Mouse (Mus musculus): ENCODE measurements at regions not wholly inside any gene's neighbourhood (a gene's known extent, or its start where the extent isn't known, plus 50 kb on each side); places are given as distances from the start of the nearest gene placed in this dataset.
A peak's percentile ranks its signal among the peaks of the same experiment; 100 is the strongest.

DNA sequence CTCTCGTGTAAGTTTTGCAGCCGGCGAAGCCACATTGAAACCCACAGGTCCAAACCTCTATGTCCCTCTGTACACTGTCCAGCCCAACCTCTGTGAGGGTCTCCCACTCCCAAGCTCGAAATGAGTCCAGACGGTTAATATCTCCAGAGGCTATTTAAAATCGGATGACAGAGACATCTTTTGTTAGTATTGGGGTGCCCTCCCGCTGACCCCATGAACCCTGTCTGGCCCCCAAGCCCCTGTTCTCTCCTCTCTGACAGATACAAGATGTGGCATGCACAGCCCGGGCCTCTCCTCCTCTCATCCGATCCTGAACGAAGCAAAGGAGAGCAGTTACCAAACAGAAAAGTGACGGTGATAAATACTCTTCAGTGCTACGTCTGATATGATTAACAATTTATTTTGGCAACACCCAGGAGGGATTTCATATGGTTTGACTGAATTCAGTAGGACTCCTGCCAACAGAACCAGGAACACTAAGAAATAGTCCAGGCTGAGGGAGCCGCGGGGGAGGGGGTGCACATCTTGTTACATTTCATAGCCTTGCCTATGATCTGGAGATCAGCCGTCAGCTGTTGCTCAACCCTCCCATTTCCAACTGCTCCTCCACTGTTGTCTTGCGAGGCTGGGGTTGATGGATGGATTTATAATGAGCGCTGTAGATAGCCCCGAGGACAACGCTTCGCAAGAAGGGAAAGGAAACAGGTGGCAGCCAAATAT, 266.6 kb upstream of the Klf3 start:
- peak; percentile 59 for DNase-seq (ENCODE audit: low spot score)

GRCm38 (mm10) chr5:64537113-64537780, 265.9 kb upstream of the Klf3 start:
- no peak for DNase-seq (ENCODE audit: low spot score)

- DNase-seq (ENCODE audit: low spot score) = no peak
Observed at GRCm38 (mm10) chr5:64541765-64542164, 261.4 kb upstream of the Klf3 start.

DNA sequence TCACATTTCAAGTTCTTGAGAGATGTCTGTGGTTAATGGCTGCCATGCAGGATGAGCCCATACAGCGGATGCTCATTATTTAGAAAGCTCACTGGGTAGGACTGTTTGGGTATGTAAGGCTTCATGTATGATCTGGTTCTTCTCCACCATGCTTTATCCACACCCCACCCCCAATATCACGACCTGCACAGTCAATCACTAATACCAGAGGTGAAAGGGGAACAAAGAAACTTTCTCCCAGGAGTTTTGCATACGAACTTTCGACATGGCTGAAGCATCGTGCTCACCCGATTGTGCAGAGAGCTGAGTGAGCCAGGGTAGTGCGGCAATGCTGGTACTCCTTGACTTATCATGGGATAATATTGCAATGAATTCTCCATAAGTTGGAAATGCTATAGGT, 247.3 kb upstream of the Klf3 start:
- DNase-seq (ENCODE audit: low spot score) = no peak

DNA sequence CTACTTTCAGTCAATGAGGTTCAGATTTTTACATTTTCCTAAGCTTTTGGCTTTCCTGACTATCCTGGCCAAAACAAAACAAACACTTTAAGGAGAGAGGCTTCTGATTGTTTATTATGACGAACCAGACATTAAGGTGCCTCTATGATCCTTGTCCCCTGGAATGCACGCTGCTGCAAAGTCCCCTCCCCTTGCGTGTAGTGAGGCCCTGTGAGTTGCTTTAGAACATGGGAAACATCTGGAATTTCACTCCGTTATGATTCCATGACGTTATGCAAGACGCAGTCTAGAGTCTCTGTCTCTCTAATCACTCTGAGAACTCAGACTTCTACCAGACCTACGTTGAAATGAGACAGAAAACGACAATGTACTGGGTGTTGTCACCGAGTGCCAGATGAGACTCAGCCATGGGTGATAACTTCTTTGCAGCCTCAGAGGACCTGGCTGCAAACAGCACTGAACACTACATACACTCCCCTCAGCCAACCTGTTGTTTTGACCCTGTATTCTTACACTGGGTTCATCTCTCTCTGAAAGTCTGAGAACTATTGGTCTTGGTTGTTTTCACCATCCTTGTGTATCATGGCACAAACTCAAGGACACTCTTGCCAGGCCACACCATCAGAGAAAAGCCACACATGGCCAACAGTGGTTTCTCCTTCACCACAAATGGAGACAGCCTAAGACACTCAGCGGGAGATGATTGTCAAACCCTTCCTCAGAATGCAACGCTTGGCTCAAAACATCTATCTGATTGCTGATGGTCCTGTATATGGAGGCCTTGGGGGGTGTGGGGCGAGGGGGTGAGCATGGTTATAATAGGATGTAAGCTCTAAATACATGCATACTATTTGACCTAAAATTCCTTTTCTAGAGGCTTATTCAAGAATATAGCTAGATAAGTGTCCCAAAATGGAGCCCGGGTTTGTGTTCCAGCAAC, 236.5 kb upstream of the Klf3 start:
- no peak for DNase-seq (ENCODE audit: low spot score)

DNA sequence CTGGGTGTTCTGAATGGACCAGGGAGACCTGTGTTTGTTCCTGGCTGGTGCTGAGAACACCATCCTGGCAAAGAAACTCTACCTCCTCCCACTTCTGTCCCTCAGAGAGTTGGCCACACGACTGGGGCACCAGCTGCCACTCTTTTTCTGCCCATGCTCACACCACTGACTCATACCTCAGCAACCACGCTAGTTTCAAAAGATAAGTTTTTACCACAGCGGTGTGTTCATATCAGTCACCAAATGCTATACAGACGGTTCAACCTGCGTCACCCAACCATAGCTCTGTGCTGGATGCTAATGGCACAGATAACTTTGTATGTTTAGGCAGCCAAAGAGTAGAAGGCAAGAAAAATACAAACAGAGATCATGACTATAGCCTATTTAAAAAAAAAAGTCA, 235.4 kb upstream of the Klf3 start:
- DNase-seq (ENCODE audit: low spot score) = no peak

DNA sequence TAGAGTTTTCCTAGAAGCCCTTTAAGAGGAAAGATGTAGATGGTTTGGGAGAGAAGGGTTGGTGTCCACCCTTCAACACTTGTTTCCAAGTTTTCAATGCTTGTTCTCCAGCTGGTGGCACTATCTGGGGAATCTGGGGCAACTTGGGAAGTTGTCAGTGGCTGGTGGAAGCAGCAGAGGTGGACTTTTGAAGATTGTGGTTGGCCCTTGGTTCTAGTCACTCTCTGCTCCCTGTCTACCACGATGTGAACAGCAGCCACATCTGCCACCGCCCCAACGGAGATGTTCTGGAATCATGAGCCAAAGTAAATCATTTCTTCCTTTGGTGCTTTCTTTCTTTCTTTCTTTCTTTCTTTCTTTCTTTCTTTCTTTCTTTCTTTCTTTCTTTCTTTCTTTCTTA, 234.9 kb upstream of the Klf3 start:
- DNase-seq (ENCODE audit: low spot score) = no peak

DNA sequence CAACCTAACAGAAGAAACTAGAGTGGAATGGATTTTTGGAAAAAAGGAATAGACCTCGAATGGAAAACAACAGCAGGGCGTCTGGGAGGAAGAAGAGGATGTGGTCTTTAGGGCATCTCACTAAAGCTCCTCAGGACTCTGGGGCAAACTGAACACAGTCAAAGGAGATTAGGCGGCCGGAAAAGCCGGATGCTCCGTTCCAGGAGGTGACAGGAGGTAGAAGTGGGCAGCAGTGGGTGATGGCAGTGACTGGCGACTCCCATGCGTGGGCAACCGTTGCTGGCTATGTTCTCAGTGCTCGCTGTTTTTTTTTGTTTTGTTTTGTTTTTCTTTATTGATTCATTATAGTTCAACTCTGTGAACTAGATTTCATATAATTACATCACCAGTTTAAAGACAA, 228.8 kb upstream of the Klf3 start:
- no peak for DNase-seq (ENCODE audit: low spot score)

GRCm38 (mm10) chr5:64575896-64576295, 227.3 kb upstream of the Klf3 start:
- DNase-seq (ENCODE audit: low spot score) = no peak

- DNase-seq (ENCODE audit: low spot score) = no peak
Observed at GRCm38 (mm10) chr5:64576426-64577262, 226.5 kb upstream of the Klf3 start.

GRCm38 (mm10) chr5:64577424-64577823, 225.8 kb upstream of the Klf3 start:
- DNase-seq (ENCODE audit: low spot score) = no peak

DNA sequence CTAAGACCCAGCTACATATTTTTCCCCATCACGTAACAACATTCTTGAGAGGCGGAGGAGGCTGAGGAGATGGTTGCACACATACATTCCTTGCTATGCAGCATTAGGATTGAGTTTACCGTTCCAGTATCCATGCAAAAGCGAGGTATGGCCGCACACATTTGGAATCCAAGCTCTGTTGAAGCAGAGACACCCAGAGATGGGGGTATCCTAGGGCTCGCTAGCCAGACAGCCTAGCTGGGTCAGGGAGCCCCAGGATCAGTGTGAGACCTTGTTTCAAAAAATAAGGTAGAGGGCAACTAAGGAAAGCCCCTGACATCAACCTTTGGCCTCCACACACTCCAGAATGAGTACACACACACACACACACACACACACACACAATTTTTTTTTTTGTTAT, 224.7 kb upstream of the Klf3 start:
- DNase-seq (ENCODE audit: low spot score) = no peak

DNA sequence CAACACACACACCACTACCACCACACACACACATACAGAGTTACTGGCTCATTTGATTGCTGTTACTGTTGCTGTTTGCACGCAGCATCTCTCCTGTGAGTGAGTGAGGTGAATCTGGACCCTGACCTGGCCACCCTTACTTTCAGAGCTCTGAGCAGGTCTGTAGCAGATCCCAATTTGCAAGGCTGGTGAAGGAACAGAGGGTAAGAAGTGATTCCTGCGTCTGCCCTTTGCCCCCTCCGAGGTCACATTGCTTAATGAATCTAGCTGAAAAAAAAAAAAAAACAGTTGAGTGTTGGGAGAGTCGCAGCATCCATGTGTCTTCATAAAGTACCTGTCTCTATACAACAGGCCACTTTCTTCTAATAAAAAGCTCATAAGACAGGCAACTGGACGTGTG, 224.1 kb upstream of the Klf3 start:
- no peak for DNase-seq (ENCODE audit: low spot score)

DNA sequence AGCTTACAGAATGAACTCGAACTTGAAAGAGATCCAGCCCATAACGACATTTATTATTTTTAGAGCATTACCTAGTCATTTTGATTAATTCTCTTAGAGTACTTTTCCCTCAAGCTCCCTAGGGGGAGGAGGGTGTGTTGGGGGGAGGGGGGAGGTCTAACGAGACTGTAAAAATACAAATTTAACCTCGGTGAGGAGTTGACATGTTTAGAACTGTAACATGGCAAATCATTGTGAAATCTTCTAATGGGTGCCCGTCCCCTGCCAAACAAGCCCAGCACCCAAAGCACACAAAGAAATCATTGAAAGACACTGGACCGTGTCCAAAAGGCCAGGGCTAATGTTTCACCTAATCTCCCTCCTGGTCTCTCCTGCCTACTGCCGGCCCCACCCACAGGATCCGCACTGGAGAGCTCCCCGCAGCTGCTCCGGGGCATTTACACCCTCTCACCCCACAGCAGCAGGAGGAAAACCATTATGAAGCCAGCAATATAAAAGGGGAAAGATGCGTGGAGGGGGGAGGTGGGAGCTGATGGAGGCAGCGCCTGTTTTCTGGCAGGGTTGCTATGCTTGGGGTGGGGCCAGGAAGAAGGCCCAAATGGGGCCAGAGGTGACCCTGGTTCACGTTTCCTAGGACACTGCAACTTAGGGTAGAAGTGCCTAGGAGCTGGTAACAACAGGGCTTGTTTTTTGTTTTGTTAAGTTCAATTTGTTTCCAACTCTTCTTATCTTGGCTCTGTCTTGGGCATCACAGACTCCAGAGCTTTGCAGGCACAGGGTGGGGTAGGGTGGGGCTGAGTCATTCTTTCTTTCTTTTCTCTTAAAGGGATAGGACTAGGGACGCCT, 223.5 kb upstream of the Klf3 start:
- peak; percentile 78 for DNase-seq (ENCODE audit: low spot score)

- DNase-seq (ENCODE audit: low spot score) = no peak
Observed at GRCm38 (mm10) chr5:64580340-64580723, 222.9 kb upstream of the Klf3 start.

GRCm38 (mm10) chr5:64580786-64581445, 222.3 kb upstream of the Klf3 start:
- no peak for DNase-seq (ENCODE audit: low spot score)

DNA sequence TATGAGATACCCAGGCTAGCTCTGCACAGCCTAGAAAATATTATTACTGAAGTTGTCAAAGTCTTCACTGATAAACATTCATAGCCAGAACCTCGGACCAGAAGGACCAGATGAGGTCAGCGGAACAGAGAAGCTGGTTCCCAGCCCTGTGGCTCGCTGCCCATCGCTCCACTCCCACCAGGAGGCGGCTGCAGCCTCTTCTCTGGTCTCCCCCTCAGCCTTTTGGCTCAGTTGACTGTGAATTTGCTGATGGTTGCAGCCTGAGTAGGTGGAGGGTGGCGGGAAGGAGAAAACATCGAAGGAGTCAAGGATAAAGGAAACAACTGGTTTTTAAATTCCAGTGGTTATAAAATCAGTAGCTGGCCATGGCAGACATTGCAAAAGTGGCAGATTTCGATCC, 221.7 kb upstream of the Klf3 start:
- peak; percentile 31 for DNase-seq (ENCODE audit: low spot score)

DNA sequence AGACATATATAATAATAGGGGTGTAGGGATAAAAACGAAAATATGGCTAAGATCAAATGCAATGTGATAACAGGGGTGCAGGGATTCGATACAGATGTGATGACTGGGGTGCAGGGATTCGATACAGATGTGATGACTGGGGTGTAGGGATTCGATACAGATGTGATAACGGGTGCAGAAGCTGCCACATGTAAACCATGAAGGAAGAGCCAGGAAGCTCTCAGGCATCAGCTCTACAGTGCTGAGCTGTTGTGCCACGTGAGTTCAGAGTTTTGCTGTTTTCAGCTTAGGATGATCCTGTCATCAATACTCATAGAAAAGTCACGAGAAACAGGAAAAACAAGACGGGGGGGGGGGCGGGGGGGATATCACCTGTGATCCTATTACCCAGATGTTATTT, 221.2 kb upstream of the Klf3 start:
- DNase-seq (ENCODE audit: low spot score) = no peak

- no peak for DNase-seq (ENCODE audit: low spot score)
Observed at GRCm38 (mm10) chr5:64584308-64584707, 218.9 kb upstream of the Klf3 start.

GRCm38 (mm10) chr5:64585076-64585786, 218.0 kb upstream of the Klf3 start:
- DNase-seq (ENCODE audit: low spot score) = no peak
